Mouse (Mus musculus): ENCODE data around the gene Dcps.
"Not testable (repeated sequence)": the region's sequence is repeated elsewhere in the genome, so short reads cannot be mapped to it uniquely, and the experiment has no call there.

Gene Dcps

DNA sequence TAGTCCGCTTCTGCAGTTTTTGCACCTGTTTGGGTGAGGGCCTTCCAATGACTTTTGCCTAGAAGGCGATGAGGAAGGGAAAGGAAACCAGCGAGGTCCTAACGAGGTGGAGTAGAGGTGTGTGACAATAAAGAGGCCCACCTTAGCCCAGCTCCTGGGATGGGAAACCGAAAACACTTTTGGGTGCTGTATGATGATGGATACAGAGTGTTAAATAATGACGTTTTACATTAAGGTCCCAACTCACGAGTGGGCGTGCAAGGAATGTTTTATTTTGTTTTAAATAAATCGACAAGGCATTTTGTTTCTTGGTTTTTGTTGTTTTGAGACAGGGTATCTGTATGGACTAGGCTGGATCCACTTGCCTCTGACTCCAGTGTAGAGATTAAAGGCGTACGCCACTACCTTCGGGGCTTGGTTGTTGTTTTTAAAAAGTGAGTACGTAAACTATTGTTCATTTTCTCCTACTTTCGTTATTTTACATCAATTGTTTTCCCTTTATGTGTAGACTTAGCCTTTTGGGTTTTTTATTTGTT is 331 bp upstream of the Dcps start:
- DNase-seq (ENCODE audit: low read depth, low spot score) = no peak

DNA sequence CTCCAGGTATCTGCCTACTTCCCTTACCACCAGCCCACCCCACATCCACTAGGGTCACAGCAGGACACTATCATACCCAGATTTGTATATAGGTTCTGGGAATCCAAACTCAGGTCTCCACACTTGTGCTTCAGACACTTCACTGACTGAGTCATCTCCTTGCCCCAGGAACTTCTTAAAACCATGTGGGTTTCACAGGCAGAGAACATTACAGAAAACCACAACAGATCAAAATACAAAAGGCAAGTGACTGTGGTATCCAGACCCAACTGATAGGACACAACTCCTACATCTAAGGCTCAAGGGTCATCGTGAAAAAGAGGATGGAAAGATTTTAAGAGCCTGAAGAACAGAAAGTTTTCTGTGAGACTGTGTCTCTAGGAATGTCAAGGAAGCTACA is 2.5 kb downstream of the Dcps start:
- DNase-seq (ENCODE audit: low read depth, low spot score) = no peak

DNA sequence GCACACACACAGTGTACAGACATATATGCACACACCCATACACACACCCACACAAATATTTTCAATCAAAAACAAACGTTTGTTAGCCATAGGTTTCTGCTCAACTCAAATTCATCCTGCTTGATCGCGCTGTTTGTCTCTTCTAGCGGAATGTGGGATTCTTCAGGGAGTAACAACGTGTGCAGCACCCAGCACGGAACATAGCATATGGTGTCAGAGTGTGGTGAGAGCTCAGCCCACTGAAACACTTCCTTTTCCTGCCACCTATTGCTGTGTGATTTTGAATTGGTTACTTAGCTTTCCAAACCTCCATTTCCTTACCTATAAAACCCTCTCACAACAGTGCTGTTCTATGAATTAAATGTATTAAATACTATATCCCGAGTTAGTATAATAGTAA is 5.8 kb downstream of the Dcps start:
- DNase-seq (ENCODE audit: low read depth, low spot score) = no peak

DNA sequence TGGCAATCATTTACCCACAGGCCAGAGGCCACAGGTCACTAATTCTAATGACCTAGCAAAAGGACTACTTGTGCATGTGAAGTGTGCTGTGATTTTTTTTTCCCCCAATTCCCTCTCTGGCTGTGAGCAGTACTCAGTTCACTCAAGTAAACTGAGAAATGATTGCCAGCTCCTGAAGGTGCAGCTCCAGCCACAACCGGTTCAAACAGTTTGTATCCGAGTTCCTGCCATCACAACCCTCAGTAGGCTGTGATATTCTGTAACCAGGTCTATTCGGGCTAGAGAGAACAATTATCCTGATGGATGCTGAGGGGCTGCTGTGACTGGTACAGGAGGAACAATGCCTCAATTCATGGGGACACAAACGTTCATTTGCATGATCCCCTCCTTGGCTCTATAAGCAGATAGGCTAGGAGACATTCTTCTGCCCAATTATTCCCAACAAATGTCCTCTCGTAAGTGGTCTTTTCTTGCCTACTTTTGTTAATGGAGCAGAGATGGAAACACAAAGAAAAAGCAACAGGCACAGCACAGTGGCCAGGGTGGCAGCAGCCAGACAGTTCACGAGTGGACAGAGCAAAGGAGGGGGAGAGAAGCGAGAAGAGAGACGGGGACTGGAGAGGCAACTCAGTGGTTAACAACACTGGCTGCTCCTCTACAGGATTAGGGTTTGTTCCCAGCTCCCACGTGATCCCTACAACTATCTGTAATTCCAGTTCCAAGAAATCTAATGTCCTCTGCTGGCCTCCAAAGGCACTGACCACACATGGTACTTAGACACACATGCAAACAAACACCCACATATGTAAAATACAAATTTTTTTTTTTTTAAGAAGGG is 8.8 kb downstream of the Dcps start:
- DNase-seq (ENCODE audit: low read depth, low spot score) = no peak

DNA sequence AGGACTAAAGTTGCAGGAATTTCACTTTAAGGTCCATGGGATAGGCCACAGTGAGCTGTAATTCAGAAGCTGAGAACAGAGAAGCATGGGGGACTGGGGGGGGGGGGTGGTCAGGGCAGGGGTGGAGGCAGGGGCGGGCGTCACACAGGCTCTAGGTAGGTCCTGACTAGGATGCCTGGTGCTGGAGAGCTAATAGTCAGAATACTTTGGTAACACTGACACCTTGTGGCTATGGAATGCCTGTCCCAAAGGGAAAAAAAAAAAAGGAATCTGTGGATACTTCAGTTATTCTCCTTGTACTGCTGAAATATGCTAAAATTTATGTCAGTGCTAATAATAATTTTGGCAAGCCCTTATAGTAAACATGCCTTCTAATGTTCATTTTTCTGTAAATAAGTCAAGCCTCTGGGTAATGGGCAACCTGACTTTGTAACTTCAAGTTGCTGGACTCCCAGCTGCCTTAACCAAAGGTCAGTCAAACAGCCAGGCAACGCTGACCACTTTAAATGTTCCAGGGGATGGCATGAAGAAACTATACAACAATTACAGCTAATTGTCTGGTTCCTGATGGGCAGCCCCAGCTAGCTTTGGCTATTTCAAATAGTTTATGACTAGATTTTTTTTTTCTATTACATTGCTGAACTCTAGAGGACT is 9.6 kb downstream of the Dcps start:
- peak; percentile 23 for DNase-seq (ENCODE audit: low read depth, low spot score)

DNA sequence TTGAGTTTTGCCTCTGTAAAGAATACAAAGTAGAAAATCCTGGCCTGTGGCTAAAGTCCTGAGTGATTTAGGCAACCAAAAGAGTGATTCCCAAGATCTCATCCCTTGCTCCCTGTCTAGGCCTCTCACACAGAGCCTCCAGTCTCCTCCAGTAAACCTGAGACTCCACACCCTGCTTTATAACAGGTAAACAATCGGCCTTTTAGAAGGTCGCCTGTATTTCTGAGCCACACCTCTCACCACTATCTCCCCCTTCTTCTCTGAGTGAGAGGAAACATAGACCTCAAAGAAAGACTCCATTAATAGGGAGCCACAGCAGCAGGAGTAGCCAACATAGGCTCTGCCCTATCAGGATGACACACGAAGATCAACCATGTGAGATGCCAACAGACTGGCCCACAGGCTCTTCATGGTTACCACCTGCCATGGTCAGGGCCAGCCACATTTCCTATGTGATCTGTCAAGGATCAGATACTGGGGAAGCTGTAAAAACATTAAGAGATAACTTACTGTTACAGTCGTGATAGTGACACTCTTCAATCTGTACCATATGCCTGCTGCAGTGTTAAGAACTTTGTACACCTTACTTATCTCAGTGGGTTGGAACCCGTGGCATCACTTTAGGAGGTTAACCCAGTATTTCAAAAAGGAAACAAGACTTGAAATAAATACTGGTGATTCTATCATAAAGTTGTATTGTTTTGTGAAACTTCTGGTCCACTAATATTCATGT is 11.6 kb downstream of the Dcps start:
- DNase-seq (ENCODE audit: low read depth, low spot score) = no peak

DNA sequence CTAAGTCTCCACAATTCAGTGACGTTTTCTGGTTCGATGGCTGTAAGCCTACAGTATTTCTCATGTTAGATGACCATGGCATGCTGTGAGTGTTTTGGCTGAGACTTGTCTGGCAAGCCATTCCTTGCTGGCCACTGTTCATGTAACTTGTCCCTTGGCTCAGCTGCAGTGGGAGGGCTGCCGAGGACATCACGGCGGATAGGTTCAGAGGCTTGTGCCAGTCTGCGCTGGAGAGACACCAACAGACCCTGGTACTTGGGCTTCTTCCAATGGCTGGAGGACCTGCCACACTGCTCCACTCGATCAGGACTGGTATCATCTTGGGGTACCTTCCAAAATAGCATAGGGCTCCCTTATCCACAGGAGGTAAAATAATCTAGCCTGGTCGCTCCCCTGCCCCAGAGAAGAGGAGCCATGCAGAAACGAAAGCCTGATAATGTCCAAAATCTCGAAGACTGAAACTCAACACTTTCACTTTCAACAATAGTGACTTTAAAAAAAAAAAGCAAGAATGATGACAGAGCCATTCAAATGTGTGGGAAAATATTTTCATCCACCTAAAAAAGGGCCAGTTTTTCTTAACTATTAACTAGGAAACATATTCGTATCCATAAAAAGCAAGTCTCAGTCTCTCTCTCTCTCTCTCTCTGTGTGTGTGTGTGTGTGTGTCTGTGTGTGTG is 12.7 kb downstream of the Dcps start:
- DNase-seq (ENCODE audit: low read depth, low spot score) = no peak

DNA sequence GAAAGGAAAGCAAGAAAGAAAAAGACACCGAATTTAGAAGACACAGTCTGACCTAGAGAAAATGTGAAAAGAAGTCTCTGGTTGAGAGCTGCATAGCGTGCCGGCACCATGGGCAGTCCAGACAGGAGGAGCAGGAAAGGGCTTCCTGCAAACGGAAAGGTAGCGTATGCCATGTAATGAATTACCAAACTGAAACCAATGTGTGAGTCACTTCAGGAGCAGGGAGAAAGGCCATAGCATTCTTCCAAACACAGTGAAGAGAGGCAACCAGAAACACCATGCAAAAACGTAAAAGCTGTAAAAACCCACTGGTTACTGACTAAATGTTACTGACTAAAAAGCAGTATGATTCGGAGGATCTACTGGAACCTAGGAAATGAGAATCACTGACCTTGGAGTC is 14.1 kb downstream of the Dcps start:
- no peak for DNase-seq (ENCODE audit: low read depth, low spot score)

DNA sequence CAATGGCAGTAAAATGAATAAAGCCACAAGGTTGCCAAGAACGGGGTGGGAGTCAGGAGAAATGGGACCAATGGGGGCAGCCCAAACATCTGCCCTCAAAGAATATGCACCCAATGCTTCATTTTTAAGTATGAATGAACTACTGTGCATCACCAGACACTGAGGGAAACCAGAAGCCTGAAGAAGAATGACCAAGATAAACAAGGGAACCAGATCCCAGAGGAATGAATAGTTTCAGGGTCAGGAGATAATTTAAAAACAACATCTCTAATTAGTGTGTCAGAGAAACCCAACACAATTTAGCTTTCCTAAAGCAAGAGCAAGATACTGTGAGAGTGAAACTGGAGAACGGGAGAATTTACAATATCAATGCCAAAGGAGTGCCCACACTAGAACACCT is 15.2 kb downstream of the Dcps start:
- no peak for DNase-seq (ENCODE audit: low read depth, low spot score)

DNA sequence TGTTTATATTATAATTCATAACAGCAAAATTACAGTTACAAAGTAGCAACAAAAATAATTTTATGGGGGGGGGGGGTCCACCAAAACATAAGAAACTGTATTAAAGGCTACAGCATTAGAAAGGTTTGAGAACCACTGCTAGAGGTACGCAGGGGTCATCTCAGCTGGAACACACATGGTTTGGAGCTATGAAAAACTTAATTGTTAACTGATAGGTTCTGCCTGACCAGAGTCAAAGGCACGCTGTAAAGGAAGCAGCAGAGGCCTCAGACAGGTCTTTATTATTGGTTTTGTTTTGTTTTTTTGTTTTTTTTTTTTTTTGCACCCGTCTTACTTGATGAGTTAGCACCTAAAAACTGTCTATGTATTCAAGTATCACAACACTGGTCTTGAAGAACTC is 17.4 kb downstream of the Dcps start:
- no peak for DNase-seq (ENCODE audit: low read depth, low spot score)

DNA sequence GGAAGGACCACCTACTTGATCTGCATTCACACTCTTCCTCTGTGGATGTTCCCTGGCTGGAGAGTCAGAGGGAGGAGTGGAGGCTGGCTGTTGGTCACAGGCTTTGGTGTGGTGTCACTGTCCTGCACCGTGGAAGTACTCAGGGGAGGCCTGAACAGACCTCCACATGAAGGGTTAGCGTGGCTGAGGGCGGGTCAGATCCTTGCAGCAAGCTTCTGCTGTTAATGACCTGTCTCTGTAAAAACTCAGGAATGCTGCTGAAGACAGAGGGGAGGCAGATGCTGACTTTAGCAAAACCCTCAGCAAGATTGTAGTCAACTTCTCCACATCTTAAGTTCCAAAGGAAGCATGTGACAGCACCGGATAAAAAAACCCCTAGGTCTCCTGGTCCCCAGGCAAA is 19.0 kb downstream of the Dcps start:
- DNase-seq (ENCODE audit: low read depth, low spot score) = no peak

DNA sequence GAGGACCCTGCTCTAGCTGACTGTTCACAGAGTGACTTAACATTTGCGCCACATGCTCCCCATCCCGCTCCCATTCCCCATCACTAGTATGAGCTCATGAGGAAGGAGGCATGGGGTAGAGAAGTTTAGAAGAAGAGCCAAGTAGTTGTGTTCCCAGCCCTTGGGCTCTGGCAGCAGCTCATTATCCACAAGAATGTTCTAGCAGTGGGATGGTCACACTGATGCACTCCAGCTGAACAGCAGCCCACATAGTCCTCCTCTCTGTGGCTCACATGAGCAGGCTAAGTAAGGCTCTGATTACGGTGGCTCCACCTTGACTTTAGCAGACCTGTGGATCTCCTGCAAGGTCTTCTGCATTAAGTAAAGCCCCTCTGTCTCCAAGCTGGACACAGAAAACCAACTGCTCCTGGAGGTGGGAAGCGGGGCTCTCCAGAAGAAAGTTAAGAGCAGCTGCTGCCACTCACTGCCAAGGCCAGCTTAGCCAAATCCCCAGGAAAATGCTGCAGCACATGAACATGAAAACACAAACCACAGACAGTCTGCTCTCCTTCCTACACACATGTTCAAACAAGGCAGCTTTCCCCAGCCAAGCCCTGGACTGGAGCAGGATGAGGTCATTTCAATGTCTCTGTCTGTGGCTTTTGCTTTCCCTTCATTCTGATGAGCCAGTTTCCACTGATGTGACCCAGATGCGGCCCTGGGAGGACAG is 19.7 kb downstream of the Dcps start:
- DNase-seq (ENCODE audit: low read depth, low spot score) = no peak

DNA sequence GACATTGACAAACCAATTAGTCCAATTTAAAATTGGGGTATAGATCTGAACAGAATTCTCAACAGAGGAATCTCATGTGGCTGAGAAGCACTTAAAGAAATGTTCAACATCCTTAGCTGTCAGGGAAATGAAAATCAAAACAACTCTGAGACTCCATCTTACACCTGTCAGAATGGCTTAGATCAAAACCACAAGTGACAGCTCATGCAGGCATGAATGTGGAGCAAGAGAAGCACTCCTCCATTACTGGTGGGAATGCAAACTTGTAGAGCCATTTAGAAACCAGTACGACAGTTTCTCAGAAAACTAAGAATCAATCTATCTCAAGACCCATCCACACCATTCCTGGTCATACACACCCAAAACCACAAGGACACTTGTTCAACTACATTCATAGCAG is 22.9 kb downstream of the Dcps start:
- no peak for DNase-seq (ENCODE audit: low read depth, low spot score)

DNA sequence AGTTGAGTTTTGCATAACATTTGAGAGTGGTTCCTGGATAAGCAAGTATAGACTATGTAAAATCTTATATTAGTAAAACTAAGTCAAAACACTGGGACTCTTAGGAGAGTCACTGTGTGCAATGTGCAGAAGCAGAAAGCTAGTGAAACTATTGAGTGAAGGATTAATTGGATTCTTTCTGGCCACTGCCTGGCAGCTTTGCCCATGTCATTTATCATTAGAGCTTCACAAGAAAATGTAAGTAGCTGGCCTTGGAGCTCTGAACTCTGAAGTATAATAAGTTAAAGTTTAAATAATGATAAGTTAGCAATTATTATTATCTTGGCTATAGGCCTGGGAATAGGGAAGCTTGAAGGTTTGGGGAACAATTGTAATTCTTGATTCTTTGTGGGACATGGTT is 27.0 kb downstream of the Dcps start:
- not testable (repeated sequence) for DNase-seq (ENCODE audit: low read depth, low spot score)

DNA sequence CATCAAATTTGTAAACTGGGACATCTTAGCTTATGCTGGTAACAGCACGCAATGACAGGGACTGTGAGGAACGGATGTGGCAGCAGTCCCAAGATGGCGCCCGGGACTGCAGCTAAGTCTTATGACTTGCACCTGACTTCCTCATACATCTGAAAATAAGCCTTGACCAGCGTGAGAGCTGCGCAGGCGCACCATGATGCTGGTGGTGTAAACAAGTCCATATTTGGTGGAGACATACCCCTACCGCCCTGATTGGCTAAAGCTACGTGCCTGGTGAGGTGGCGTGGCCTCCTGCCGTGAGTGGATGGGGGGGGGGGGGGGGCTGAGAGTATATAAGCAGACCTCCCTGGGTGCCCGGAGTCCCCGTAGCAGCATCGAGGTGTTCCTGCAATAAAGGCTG is 28.6 kb downstream of the Dcps start:
- not testable (repeated sequence) for DNase-seq (ENCODE audit: low read depth, low spot score)

DNA sequence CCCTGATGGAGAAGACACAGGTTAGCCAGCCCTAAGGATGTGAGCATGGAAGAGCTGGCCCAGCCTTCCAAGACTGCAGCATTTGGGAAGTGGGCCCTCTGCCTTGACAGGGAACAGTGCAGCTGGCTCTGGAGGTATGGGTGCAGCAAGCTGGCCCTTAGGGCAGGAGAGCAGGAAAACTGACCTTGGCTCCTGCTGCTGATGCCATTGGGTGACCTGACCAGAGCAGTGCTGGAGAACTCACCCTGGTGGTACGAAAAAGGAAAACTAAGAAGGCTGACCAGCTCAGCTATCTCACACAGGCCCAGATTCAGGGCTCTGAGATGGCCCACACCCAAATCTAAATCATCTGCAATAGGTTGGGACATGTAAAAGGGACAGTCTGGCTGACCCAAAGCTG is 30.0 kb downstream of the Dcps start:
- no peak for DNase-seq (ENCODE audit: low read depth, low spot score)

DNA sequence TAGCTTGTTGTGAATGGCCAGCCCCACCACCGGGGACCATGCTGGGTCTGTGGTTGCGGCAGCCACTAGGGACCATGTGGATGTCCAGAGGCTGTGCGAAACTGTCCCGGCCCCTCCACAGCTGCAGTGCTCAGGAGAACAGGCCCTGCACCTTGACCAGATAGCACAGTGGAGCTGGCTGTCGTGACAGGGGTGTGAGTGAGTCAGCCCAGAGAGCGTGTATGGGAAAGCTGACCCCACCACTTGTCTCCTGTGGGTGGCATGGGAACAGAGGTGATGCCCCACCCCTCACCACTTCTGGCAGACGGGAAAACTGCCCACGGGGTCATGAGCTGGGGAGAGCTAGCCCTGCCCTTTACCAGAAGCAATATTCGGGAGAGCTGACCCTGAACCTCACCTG is 30.7 kb downstream of the Dcps start:
- no peak for DNase-seq (ENCODE audit: low read depth, low spot score)

DNA sequence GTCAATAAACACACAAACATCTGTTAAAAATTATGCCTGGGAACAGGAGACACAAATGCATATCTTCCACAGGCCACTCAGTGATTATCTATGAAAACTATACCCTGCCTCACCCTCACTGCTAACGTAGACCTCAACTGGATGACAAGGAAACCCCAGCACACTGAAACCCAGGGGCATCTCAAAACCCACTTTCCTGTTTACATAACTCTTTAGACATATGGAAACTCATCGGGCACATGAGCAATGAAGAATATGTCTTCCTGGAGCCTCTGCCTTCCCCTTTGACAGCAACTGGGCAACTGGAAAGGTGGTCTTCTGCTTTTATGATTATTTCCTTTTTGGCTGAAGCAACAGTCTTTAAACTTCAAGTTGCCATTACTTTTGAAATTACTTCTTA is 33.6 kb downstream of the Dcps start:
- DNase-seq (ENCODE audit: low read depth, low spot score) = no peak

DNA sequence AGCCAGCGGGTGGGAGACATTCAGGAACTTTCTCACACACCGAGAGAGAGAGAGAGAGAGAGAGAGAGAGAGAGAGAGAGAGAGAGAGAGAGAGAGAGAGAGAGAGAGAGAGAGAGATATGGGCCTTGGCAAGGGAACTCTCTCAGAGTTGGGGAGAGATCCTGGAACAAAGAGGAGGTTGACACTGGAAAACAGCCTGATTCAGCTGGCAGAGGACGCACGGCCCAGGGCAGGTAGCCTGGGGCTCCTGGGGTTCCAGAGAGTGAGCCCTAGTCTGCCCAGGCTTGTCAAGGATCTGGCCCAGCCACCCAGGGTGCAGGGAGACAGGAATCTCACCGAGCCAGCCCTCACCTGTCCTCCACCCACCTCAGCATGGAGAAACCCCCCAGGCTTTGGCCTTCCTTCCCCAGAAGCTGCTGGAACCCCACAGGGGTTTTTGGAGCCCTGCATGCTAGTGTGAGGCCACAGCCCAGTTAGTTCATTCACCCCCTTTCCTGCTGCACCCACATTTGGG is 36.6 kb downstream of the Dcps start:
- no peak for DNase-seq (ENCODE audit: low read depth, low spot score)

DNA sequence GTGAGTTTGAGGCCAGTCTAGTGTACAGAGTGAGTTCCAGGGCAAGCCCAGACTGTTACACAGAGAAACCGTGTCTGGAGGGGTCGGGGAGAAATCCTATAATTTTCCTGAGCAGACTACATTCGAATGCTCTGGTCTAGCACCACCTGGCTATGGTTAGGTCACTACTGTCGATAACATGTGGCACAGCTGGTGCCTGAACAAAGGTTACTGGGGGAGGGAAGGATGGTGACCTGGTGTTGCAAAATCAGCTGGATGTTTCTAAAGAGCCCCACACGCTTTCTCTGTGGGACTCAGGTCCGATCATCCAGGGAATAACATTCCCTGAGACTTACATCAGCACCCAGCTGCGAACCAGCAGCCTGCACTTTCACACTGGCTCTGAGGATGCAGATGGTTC is 37.8 kb downstream of the Dcps start:
- no peak for DNase-seq (ENCODE audit: low read depth, low spot score)

DNA sequence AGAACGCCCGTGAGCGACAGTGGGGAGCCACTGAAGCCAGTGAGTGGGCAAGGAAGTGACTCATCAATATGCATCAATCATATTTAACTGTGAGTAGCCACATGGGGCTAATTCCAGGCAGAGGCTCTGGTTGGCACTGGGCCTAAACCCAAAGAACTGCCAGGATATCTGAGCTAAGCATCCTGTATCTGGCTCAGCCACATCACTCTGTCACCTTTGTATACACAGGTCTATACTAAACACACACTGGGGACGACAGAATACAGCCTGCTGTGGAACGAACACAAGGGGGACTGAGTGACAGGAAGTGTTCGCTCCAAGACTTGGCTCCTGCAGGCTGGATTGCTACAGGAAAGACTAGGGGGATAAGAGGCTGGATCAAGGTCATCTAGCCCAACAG is 40.3 kb downstream of the Dcps start:
- DNase-seq (ENCODE audit: low read depth, low spot score) = no peak

Measured in CD4-positive helper T cell, adult 2 months (primary cell).